8 mouse cellular contexts compared by ENCODE assay signal in the genomic region with DNA sequence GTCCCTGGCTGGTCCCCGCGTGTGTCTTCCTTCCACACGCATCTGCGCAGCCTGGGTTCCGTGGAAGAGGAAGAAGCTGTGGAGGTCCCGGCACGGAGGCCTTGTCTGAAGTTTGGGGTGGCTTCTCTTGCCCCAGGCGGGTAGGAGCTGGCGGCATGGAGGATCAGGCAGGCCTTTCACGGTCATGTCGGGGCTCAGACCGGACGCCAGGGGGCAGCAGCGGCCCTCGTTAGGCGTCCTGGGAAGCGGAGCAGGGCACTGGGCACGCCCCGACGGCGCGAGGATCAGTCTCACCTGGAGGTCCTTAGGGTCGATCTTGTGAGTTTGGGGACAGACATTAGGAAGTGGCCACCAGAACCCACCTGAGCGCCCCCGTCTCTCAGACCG.
A peak's percentile ranks its signal among the peaks of the same experiment; 100 is the strongest.
DNase-seq lines count a peak whose midpoint lies in the region; ATAC-seq and TF ChIP-seq lines count a peak whose summit lies in the region.

No protein-coding gene starts in this region.

- H3K36me3 ChIP-seq in embryonic facial prominence, embryonic 15.5 days: no peaks in the 10 kb centered on the region
- H3K36me3 ChIP-seq in kidney, embryonic 14.5 days (ENCODE audit: control insufficient read depth, insufficient read depth, low read length): no peaks in the 10 kb centered on the region
- no peaks in the 10 kb centered on the region for H3K36me3 ChIP-seq in liver, embryonic 11.5 days (ENCODE audit: control insufficient read depth, insufficient read depth, low read length)
- H3K36me3 ChIP-seq in myocyte (ENCODE audit: control insufficient read depth, insufficient read depth): no peaks in the 10 kb centered on the region

- H3ac ChIP-seq in myocyte (ENCODE audit: control insufficient read depth, insufficient read length): peak overlapping the region; percentile 86

- no peaks in the 10 kb centered on the region for H3K9me3 ChIP-seq in embryonic facial prominence, embryonic 15.5 days (replicated peaks)
- H3K9me3 ChIP-seq in kidney, embryonic 14.5 days (ENCODE audit: control insufficient read depth, low read length): no peaks in the 10 kb centered on the region
- no peaks in the 10 kb centered on the region for H3K9me3 ChIP-seq in liver, embryonic 11.5 days (ENCODE audit: control insufficient read depth, low read length)

- peak overlapping the region; percentile 63 for H3K9ac ChIP-seq in embryonic facial prominence, embryonic 15.5 days
- H3K9ac ChIP-seq in kidney, embryonic 14.5 days (ENCODE audit: low read depth, low read length): peak overlapping the region; percentile 62
- H3K9ac ChIP-seq in liver, embryonic 11.5 days (ENCODE audit: low read depth, low read length): peak overlapping the region; percentile 85

- DNase-seq in 416B (ENCODE audit: low read depth): peak; percentile 93
- peak; percentile 81 to 86 for DNase-seq in heart, adult 9 months (ENCODE audit: low spot score in 2 of 2)
- DNase-seq in liver, embryonic 11.5 days (ENCODE audit: low spot score): peak; percentile 90
- DNase-seq in spleen, postnatal 4 days (ENCODE audit: low spot score in 2 of 2): peak; percentile 93 to 99

- H3K4me1 ChIP-seq in bone marrow, adult 2 months (ENCODE audit: control insufficient read depth, insufficient read depth, low read length): peaks cover 1% of the 10 kb centered on the region
- peaks cover 44% of the 10 kb centered on the region for H3K4me1 ChIP-seq in embryonic facial prominence, embryonic 15.5 days
- peaks cover 6% of the 10 kb centered on the region; the same call in 1 of the 2 replicates for H3K4me1 ChIP-seq in kidney, embryonic 14.5 days (ENCODE audit: control insufficient read depth, insufficient read depth, low read length)
- peaks cover 36% of the 10 kb centered on the region for H3K4me1 ChIP-seq in liver, embryonic 11.5 days (replicated peaks; ENCODE audit: control insufficient read depth, insufficient read depth, low read length)

- ATAC-seq in embryonic facial prominence, embryonic 15.5 days (ENCODE audit: insufficient number of reproducible peaks, low FRiP score, low TSS enrichment, low read depth): peak; percentile 79
- peak; percentile 79 for ATAC-seq in kidney, embryonic 14.5 days (ENCODE audit: low FRiP score, low TSS enrichment)
- ATAC-seq in liver, embryonic 11.5 days (replicated peaks; ENCODE audit: low FRiP score): peak; percentile 77

- H3K27ac ChIP-seq in bone marrow, adult 2 months (ENCODE audit: control insufficient read depth, insufficient read depth, low read depth, low read length, poor library complexity): peak overlapping the region; percentile 97
- peak overlapping the region; percentile 92 for H3K27ac ChIP-seq in embryonic facial prominence, embryonic 15.5 days (replicated peaks)
- H3K27ac ChIP-seq in kidney, embryonic 14.5 days (ENCODE audit: low read depth, low read length): no peak overlapping the region
- peak overlapping the region; percentile 94 for H3K27ac ChIP-seq in liver, embryonic 11.5 days (ENCODE audit: low read depth, low read length)

- TF ChIP-seq POLR2A in bone marrow, adult 2 months (IDR thresholded peaks at IDR 0.05; ENCODE audit: borderline replicate concordance, control insufficient read depth, low read depth, low read length): no peak
- TF ChIP-seq POLR2A in myocyte (IDR thresholded peaks at IDR 0.05; ENCODE audit: insufficient read length, low read depth): peak; percentile 27

- WGBS in bone marrow, adult 2 months: 3% methylated on average over 26 of the region's 26 CpGs
- WGBS in embryonic facial prominence, embryonic 15.5 days: under 1% methylated on average over 26 of the region's 26 CpGs
- WGBS in kidney, embryonic 14.5 days: 1% methylated on average over 26 of the region's 26 CpGs
- under 1% methylated on average over 26 of the region's 26 CpGs for WGBS in liver, embryonic 11.5 days

- peak; percentile 88 for TF ChIP-seq CTCF in bone marrow, adult 2 months (IDR thresholded peaks at IDR 0.05; ENCODE audit: control insufficient read depth, insufficient read depth, low read length)

- peaks cover 16% of the 10 kb centered on the region; the same call in 1 of the 2 replicates for H3K27me3 ChIP-seq in embryonic facial prominence, embryonic 15.5 days
- peaks cover 42% of the 10 kb centered on the region for H3K27me3 ChIP-seq in kidney, embryonic 14.5 days (ENCODE audit: control insufficient read depth, insufficient read depth, low read length)
- peaks cover 25% of the 10 kb centered on the region for H3K27me3 ChIP-seq in liver, embryonic 11.5 days (replicated peaks; ENCODE audit: control insufficient read depth, insufficient read depth, low read length)
- no peaks in the 10 kb centered on the region for H3K27me3 ChIP-seq in myocyte (ENCODE audit: control insufficient read depth, insufficient read depth, insufficient read length)

- H3K79me2 ChIP-seq in myocyte (ENCODE audit: control insufficient read depth, insufficient read depth): peaks cover 69% of the 10 kb centered on the region

- peak overlapping the region; percentile 98 for H3K4me2 ChIP-seq in embryonic facial prominence, embryonic 15.5 days (replicated peaks)
- H3K4me2 ChIP-seq in kidney, embryonic 14.5 days (replicated peaks; ENCODE audit: low read depth, low read length): peak overlapping the region; percentile 99
- peak overlapping the region; percentile 100 for H3K4me2 ChIP-seq in liver, embryonic 11.5 days
- peak overlapping the region; percentile 90 for H3K4me2 ChIP-seq in myocyte (ENCODE audit: low read depth)

- H3K4me3 ChIP-seq in bone marrow, adult 2 months (replicated peaks; ENCODE audit: control insufficient read depth, low read depth, low read length): peak overlapping the region; percentile 95
- peak overlapping the region; percentile 67 for H3K4me3 ChIP-seq in embryonic facial prominence, embryonic 15.5 days (replicated peaks)
- H3K4me3 ChIP-seq in kidney, embryonic 14.5 days (ENCODE audit: low read length): peak overlapping the region; percentile 60
- H3K4me3 ChIP-seq in liver, embryonic 11.5 days (ENCODE audit: low read depth, low read length): peak overlapping the region; percentile 75
- peak overlapping the region; percentile 97 for H3K4me3 ChIP-seq in myocyte

TF ChIP-seq in myocyte, 11 proteins besides CTCF, POLR2A, EP300 and RAD21:
- TF ChIP-seq MYOD1 (IDR thresholded peaks at IDR 0.05; ENCODE audit: control insufficient read depth in 1 of 3, insufficient read length in 2 of 3, low read depth in 2 of 3) (no peak), TCF12 (IDR thresholded peaks at IDR 0.05; ENCODE audit: insufficient read depth, poor library complexity, severe bottlenecking) (no peak), CEBPB (IDR thresholded peaks at IDR 0.05; ENCODE audit: insufficient read depth, poor library complexity, severe bottlenecking) (no peak), E2F4 (IDR thresholded peaks at IDR 0.05; ENCODE audit: insufficient read depth) (no peak), SRF (IDR thresholded peaks at IDR 0.05; ENCODE audit: control insufficient read depth, insufficient read length, low read depth) (no peak), REST (IDR thresholded peaks at IDR 0.05; ENCODE audit: insufficient read depth, insufficient read length) (no peak), MYOG (IDR thresholded peaks at IDR 0.05; ENCODE audit: control insufficient read depth in 1 of 3, insufficient read depth in 1 of 3, insufficient read length in 2 of 3, low read depth in 2 of 3) (no peak), TCF3 (IDR thresholded peaks at IDR 0.05; ENCODE audit: insufficient read length, low read depth) (no peak), USF1 (IDR thresholded peaks at IDR 0.05; ENCODE audit: low read depth) (no peak), MAX (IDR thresholded peaks at IDR 0.05; ENCODE audit: low read depth) (no peak), POLR2AphosphoS2 (IDR thresholded peaks at IDR 0.05; ENCODE audit: insufficient read length, low read depth) (no peak)
TF ChIP-seq in myocyte: peak in this region for 0.
